Mouse (Mus musculus) olfactory bulb, adult 2 months (tissue): Measurements from ENCODE around the gene Ngb.

ENCODE experiments used
- CTCF ChIP-seq: fragments of 200-500 bp; IDR thresholded peaks from 2 replicates; pipeline ENCODE4 v1.5.1; 2012; ENCODE audit warnings: low read depth, mild to moderate bottlenecking, low read length, moderate library complexity; ENCODE audit not compliant: insufficient read depth
- POLR2A ChIP-seq: fragments of 200-500 bp; IDR thresholded peaks from 2 replicates; pipeline ENCODE4 v1.6.1; 2012; ENCODE audit warnings: mild to moderate bottlenecking, low read depth, low read length, moderate library complexity; ENCODE audit not compliant: insufficient read depth

GRCm38 (mm10) chr12:87131619-87132018 is 29.3 kb upstream of the Ngb start:
- TF ChIP-seq CTCF (no peak), POLR2A (no peak)
